Comparison of ENCODE assay signal across 27 mouse cellular contexts in the genomic region with DNA sequence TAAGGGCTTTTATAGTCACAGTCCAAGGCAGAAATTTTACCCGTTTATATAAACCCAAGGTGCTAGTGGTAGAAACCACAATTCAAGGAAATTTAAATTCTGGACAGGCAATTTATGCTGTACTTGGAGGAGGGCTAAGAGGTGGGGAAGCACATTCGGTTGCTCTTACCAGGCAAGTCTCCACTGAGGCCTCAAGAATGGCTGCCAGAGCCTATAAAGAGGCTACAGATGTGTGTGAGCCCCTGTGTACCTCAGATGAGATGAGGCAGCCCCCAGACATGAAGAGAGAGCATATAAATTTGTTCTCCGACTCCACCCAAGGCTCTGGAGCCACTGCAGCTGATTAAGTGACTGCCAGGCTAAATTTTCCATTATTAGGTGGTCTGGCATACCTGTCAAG. TPM values are rescaled to one million over a fixed set of nuclear protein-coding genes. Genes with fewer than 3 reads are reported as not detected.
DNase-seq lines count a peak whose midpoint lies in the region; ATAC-seq and TF ChIP-seq lines count a peak whose summit lies in the region.
"Had no signal": no experiment of that assay in that cellular context is flagged by ENCODE, and none has a peak within 500 bp of the region (broad histone marks: within the 10 kb centered on the region; RNA-seq: fewer than 3 reads in every experiment).

No protein-coding gene starts in this region.

- H3K9me3 ChIP-seq in limb, embryonic 10.5 days (replicated peaks): no peaks in the 10 kb centered on the region
- H3K9me3 ChIP-seq in limb, embryonic 14.5 days (ENCODE audit: control insufficient read depth, low read length): no peaks in the 10 kb centered on the region
- H3K9me3 ChIP-seq: embryonic facial prominence, embryonic 13.5 days; embryonic facial prominence, embryonic 15.5 days; forebrain, embryonic 10.5 days; forebrain, embryonic 12.5 days had no signal

- no peaks in the 10 kb centered on the region for H3K27me3 ChIP-seq in limb, embryonic 10.5 days (ENCODE audit: low read depth, poor library complexity, severe bottlenecking)
- H3K27me3 ChIP-seq in limb, embryonic 14.5 days (ENCODE audit: control insufficient read depth, insufficient read depth, low read length): no peaks in the 10 kb centered on the region
- no peaks in the 10 kb centered on the region for H3K27me3 ChIP-seq in kidney, adult 2 months (replicated peaks; ENCODE audit: control insufficient read depth, insufficient read depth, low read length)
- H3K27me3 ChIP-seq: CH12.LX; embryonic facial prominence, embryonic 13.5 days; embryonic facial prominence, embryonic 15.5 days; forebrain, embryonic 12.5 days; Patski had no signal

- no peak for DNase-seq in limb, embryonic 10.5 days (ENCODE audit: low spot score)
- peak; percentile 72 for DNase-seq in limb, embryonic 14.5 days (ENCODE audit: low spot score)
- DNase-seq in embryo, embryonic 11 days: no peak
- DNase-seq in kidney, adult 2 months: no peak
- DNase-seq: adrenal gland, adult 8-10 months; adrenal gland, postnatal 14 days; adrenal gland, postnatal 36 days; B cell, adult 2 months; cerebellum, adult 11-12 months; cerebellum, adult 2 months; cerebellum, adult 9-10 months; cerebellum, postnatal 10 days; cerebellum, postnatal 25 days had no signal

- no peak for TF ChIP-seq CTCF in kidney, adult 2 months (conservative IDR thresholded peaks at IDR 0.05; ENCODE audit: insufficient read depth, insufficient read length, low read depth, low read length)

- 52% methylated on average over 3 of the region's 3 CpGs for WGBS in limb, embryonic 10.5 days
- whole genome bisulfite sequencing in limb, embryonic 14.5 days: 17% methylated on average over 3 of the region's 3 CpGs
- 51% methylated on average over 3 of the region's 3 CpGs for WGBS in kidney, adult 2 months

- H3K4me3 ChIP-seq in limb, embryonic 10.5 days: no peak overlapping the region
- no peak overlapping the region for H3K4me3 ChIP-seq in limb, embryonic 14.5 days (replicated peaks; ENCODE audit: low read length)
- no peak overlapping the region for H3K4me3 ChIP-seq in kidney, adult 2 months (ENCODE audit: insufficient read depth, low read depth, low read length)
- H3K4me3 ChIP-seq: embryonic facial prominence, embryonic 13.5 days; embryonic facial prominence, embryonic 15.5 days; erythroblast, embryonic 14.5 days; forebrain, embryonic 10.5 days; forebrain, embryonic 12.5 days had no signal

- TF ChIP-seq POLR2A in limb, embryonic 14.5 days (IDR thresholded peaks at IDR 0.05; ENCODE audit: borderline replicate concordance, extremely low read depth, insufficient read depth, insufficient read length): no peak
- TF ChIP-seq POLR2A in kidney, adult 2 months (IDR thresholded peaks at IDR 0.05; ENCODE audit: low read depth, low read length): no peak

- ATAC-seq in limb, embryonic 14.5 days (ENCODE audit: low FRiP score, low read depth): peak; percentile 83
- ATAC-seq in megakaryocyte-erythroid progenitor cell, adult 5-6 weeks (replicated peaks; ENCODE audit: low FRiP score, low TSS enrichment, poor library complexity, severe bottlenecking): peak; percentile 33
- ATAC-seq: activated CD4-positive, CD25-positive, alpha-beta regulatory T cell, adult 4 months; CD4-positive, CD25-positive, alpha-beta regulatory T cell, adult 4 months; forebrain, embryonic 14.5 days; forebrain, embryonic 16.5 days; Patski had no signal

- no peak overlapping the region for H3K9ac ChIP-seq in limb, embryonic 14.5 days (ENCODE audit: low read depth, low read length, severe bottlenecking)
- H3K9ac ChIP-seq: embryonic facial prominence, embryonic 13.5 days; embryonic facial prominence, embryonic 15.5 days; forebrain, embryonic 12.5 days had no signal

- peaks cover 21% of the 10 kb centered on the region for H3K4me1 ChIP-seq in limb, embryonic 10.5 days
- peaks cover 11% of the 10 kb centered on the region for H3K4me1 ChIP-seq in limb, embryonic 14.5 days (ENCODE audit: control insufficient read depth, insufficient read depth, low read length)
- no peaks in the 10 kb centered on the region for H3K4me1 ChIP-seq in kidney, adult 2 months (ENCODE audit: control insufficient read depth, insufficient read depth, low read length)
- H3K4me1 ChIP-seq: forebrain, embryonic 10.5 days; forebrain, embryonic 12.5 days had no signal

- H3K36me3 ChIP-seq in limb, embryonic 10.5 days: no peaks in the 10 kb centered on the region
- H3K36me3 ChIP-seq in limb, embryonic 14.5 days (ENCODE audit: control insufficient read depth, insufficient read depth, low read length): no peaks in the 10 kb centered on the region
- H3K36me3 ChIP-seq in kidney, adult 2 months (ENCODE audit: control insufficient read depth, insufficient read depth, low read length): no peaks in the 10 kb centered on the region
- H3K36me3 ChIP-seq: embryonic facial prominence, embryonic 13.5 days; embryonic facial prominence, embryonic 15.5 days; forebrain, embryonic 10.5 days; forebrain, embryonic 12.5 days; G1E had no signal

- peak overlapping the region; percentile 54 for H3K27ac ChIP-seq in limb, embryonic 10.5 days
- peak overlapping the region; percentile 28; the same call in 1 of the 2 replicates for H3K27ac ChIP-seq in limb, embryonic 14.5 days (replicated peaks; ENCODE audit: low read depth, low read length)
- no peak overlapping the region for H3K27ac ChIP-seq in kidney, adult 2 months (ENCODE audit: insufficient read depth, low read depth, low read length)
- H3K27ac ChIP-seq: embryonic facial prominence, embryonic 13.5 days; embryonic facial prominence, embryonic 15.5 days; forebrain, embryonic 10.5 days; forebrain, embryonic 12.5 days had no signal

- no peak overlapping the region for H3K4me2 ChIP-seq in limb, embryonic 14.5 days (replicated peaks; ENCODE audit: low read depth, low read length, severe bottlenecking)
- H3K4me2 ChIP-seq: embryonic facial prominence, embryonic 13.5 days; embryonic facial prominence, embryonic 15.5 days; forebrain, embryonic 12.5 days had no signal

RNA-seq across cellular contexts. Expression of a gene that starts 42.4 kb away (rescaled TPM):
- 0.49 and 1.2 TPM in 2 replicates for polyA plus RNA-seq in limb, embryonic 10.5 days (2016; fragmentation: Nextera tagmentation; extraction: Ambion mirVana)
- polyA plus RNA-seq in limb, embryonic 14.5 days (2012; rRNA removed): 0.73 and 0.88 TPM in 2 replicates
- 0.74 and 1.9 TPM in 2 replicates for polyA plus RNA-seq in limb, embryonic 14.5 days (2014; fragmentation: Nextera tagmentation; extraction: Ambion mirVana)
- total RNA-seq in megakaryocyte-erythroid progenitor cell, adult 5-6 weeks (2014; fragmentation: Nextera tagmentation): not detected in 2 replicates
- total RNA-seq in megakaryocyte-erythroid progenitor cell, adult 5-6 weeks (2017): not detected in 2 replicates
- polyA plus RNA-seq in kidney, adult 2 months (2012; rRNA removed): 0.05 TPM in 1 of 2 replicates, not detected in the other
- total RNA-seq: adrenal gland, adult 18-20 months; adrenal gland, adult 8-10 months; adrenal gland, postnatal 14 days; adrenal gland, postnatal 36 days; CH12.LX had no signal
- polyA plus RNA-seq: activated CD4-positive, CD25-positive, alpha-beta regulatory T cell, adult 4 months; CD4-positive, CD25-positive, alpha-beta regulatory T cell, adult 4 months; erythroblast, embryonic 14.5 days; G1E had no signal
